Mouse (Mus musculus) cerebellum, postnatal 4 days (tissue): ENCODE results near the gene Gsg1l.

ENCODE experiments used
- DNase-seq, 2 experiments: peaks; one replicate each; pipeline ENCODE4 v3.0.0; 2022; ENCODE audit warnings: low spot score in 2 of 2, mixed read lengths in 1 of 2

Gsg1l gene

GRCm38 (mm10) chr7:125987117-125987516, 95.1 kb downstream of the Gsg1l start:
- no peak for DNase-seq

GRCm38 (mm10) chr7:125985565-125985964, 96.6 kb downstream of the Gsg1l start:
- no peak for DNase-seq

GRCm38 (mm10) chr7:125983902-125984841, 98.0 kb downstream of the Gsg1l start:
- no peak for DNase-seq

GRCm38 (mm10) chr7:125979591-125979990, 102.6 kb downstream of the Gsg1l start:
- DNase-seq, result no peak

- DNase-seq, result no peak
These were observed 105.5 kb downstream of the Gsg1l start for GRCm38 (mm10) chr7:125976695-125977094.

GRCm38 (mm10) chr7:125975414-125975813, 106.8 kb downstream of the Gsg1l start:
- DNase-seq, result no peak

- DNase-seq, result no peak
These were observed 108.3 kb downstream of the Gsg1l start for GRCm38 (mm10) chr7:125973874-125974273.

GRCm38 (mm10) chr7:125972776-125973175, 109.4 kb downstream of the Gsg1l start:
- DNase-seq, result no peak

GRCm38 (mm10) chr7:125972174-125972672, 110.0 kb downstream of the Gsg1l start:
- DNase-seq, result no peak

- DNase-seq, result no peak
These were observed 113.1 kb downstream of the Gsg1l start for GRCm38 (mm10) chr7:125969076-125969475.

GRCm38 (mm10) chr7:125966402-125967261, 115.6 kb downstream of the Gsg1l start:
- DNase-seq, result no peak

- DNase-seq, result no peak
These were observed 118.1 kb downstream of the Gsg1l start for GRCm38 (mm10) chr7:125964087-125964607.

GRCm38 (mm10) chr7:125959294-125960048, 122.7 kb downstream of the Gsg1l start:
- DNase-seq, result no peak

GRCm38 (mm10) chr7:125958856-125959255, 123.4 kb downstream of the Gsg1l start:
- no peak for DNase-seq

GRCm38 (mm10) chr7:125954994-125955393, 127.2 kb downstream of the Gsg1l start:
- DNase-seq, result no peak

- DNase-seq, result no peak
These were observed 127.8 kb downstream of the Gsg1l start for GRCm38 (mm10) chr7:125954356-125954878.

GRCm38 (mm10) chr7:125953844-125954243, 128.4 kb downstream of the Gsg1l start:
- no peak for DNase-seq

- DNase-seq, result no peak
These were observed 130.3 kb downstream of the Gsg1l start for GRCm38 (mm10) chr7:125951911-125952310.

GRCm38 (mm10) chr7:125948973-125949372, 133.2 kb downstream of the Gsg1l start:
- DNase-seq, result peak in 1 of 2 experiments; percentile 53

- DNase-seq, result no peak
These were observed 136.3 kb downstream of the Gsg1l start for GRCm38 (mm10) chr7:125945915-125946314.

GRCm38 (mm10) chr7:125944631-125945030, 137.6 kb downstream of the Gsg1l start:
- DNase-seq, result no peak
